Comparison of ENCODE assay signal across 15 mouse cellular contexts in the genomic region with DNA sequence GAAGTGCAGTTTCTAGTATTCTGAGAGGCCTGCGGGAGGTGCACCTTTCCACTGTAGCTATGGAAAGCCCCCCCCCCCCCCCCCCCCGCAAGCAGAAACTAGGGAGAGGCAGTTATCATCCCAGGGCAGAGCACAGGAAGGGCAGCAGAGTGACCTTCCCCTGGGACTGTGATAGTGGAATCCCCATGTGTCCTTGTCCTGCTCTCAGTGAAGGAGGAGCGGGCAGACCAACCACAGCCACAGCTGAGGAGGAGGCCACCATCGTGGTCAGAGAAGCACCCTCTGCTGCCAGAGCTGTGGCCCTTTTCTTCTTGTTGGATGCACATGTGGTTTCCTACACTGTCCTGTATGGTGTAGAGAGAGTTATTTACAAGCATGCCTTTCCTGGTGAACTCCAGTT.
DNase-seq lines count a peak whose midpoint lies in the region; ATAC-seq and TF ChIP-seq lines count a peak whose summit lies in the region.
"Had no signal": no experiment of that assay in that cellular context is flagged by ENCODE, and none has a peak within 500 bp of the region (broad histone marks: within the 10 kb centered on the region; RNA-seq: fewer than 3 reads in every experiment).

No protein-coding gene starts in this region.

- no peaks in the 10 kb centered on the region for H3K36me3 ChIP-seq in heart, embryonic 11.5 days (ENCODE audit: control insufficient read depth, insufficient read depth, low read length)
- peaks cover 10% of the 10 kb centered on the region for H3K36me3 ChIP-seq in heart, adult 2 months (ENCODE audit: control insufficient read depth, insufficient read depth, low read length)
- no peaks in the 10 kb centered on the region for H3K36me3 ChIP-seq in embryonic facial prominence, embryonic 13.5 days
- H3K36me3 ChIP-seq in limb, embryonic 13.5 days: no peaks in the 10 kb centered on the region
- H3K36me3 ChIP-seq: hindbrain, embryonic 12.5 days; intestine, embryonic 15.5 days; lung, embryonic 15.5 days; neural tube, embryonic 13.5 days had no signal

- H3K9ac ChIP-seq in heart, embryonic 11.5 days (ENCODE audit: low read depth, low read length): no peak overlapping the region; the same call in 1 of the 2 replicates
- no peak overlapping the region for H3K9ac ChIP-seq in heart, adult 2 months (ENCODE audit: low read depth, low read length)
- no peak overlapping the region for H3K9ac ChIP-seq in embryonic facial prominence, embryonic 13.5 days
- no peak overlapping the region for H3K9ac ChIP-seq in limb, embryonic 13.5 days
- H3K9ac ChIP-seq: hindbrain, embryonic 12.5 days; intestine, embryonic 15.5 days; lung, embryonic 15.5 days; neural tube, embryonic 13.5 days had no signal

- H3K27me3 ChIP-seq in heart, embryonic 11.5 days (ENCODE audit: control insufficient read depth, insufficient read depth, low read length): no peaks in the 10 kb centered on the region
- no peaks in the 10 kb centered on the region for H3K27me3 ChIP-seq in heart, adult 2 months (ENCODE audit: control insufficient read depth, insufficient read depth, low read length)
- H3K27me3 ChIP-seq in embryonic facial prominence, embryonic 13.5 days: no peaks in the 10 kb centered on the region
- no peaks in the 10 kb centered on the region for H3K27me3 ChIP-seq in limb, embryonic 13.5 days
- H3K27me3 ChIP-seq: hindbrain, embryonic 12.5 days; intestine, embryonic 15.5 days; lung, embryonic 15.5 days; neural tube, embryonic 13.5 days had no signal

- TF ChIP-seq POLR2A in heart, adult 2 months (IDR thresholded peaks at IDR 0.05; ENCODE audit: insufficient read depth, low read depth, low read length): no peak

- H3K9me3 ChIP-seq in heart, embryonic 11.5 days (replicated peaks; ENCODE audit: control insufficient read depth, low read length): no peaks in the 10 kb centered on the region; the same call in 1 of the 2 replicates
- H3K9me3 ChIP-seq in embryonic facial prominence, embryonic 13.5 days: no peaks in the 10 kb centered on the region
- no peaks in the 10 kb centered on the region for H3K9me3 ChIP-seq in limb, embryonic 13.5 days
- H3K9me3 ChIP-seq: hindbrain, embryonic 12.5 days; intestine, embryonic 15.5 days; lung, embryonic 15.5 days; neural tube, embryonic 13.5 days had no signal

- no peak for TF ChIP-seq EP300 in heart, adult 2 months (IDR thresholded peaks at IDR 0.05; ENCODE audit: insufficient read depth, low read depth, low read length)

- peak overlapping the region; percentile 99 for H3K27ac ChIP-seq in heart, embryonic 11.5 days (ENCODE audit: low read depth, low read length)
- no peak overlapping the region for H3K27ac ChIP-seq in heart, adult 2 months
- H3K27ac ChIP-seq in embryonic facial prominence, embryonic 13.5 days: peak overlapping the region; percentile 77; the same call in 1 of the 2 replicates
- H3K27ac ChIP-seq in limb, embryonic 13.5 days: peak overlapping the region; percentile 93; the same call in 1 of the 2 replicates
- H3K27ac ChIP-seq: hindbrain, embryonic 12.5 days had no signal

- no peak for ATAC-seq in heart, embryonic 11.5 days (replicated peaks; ENCODE audit: insufficient number of reproducible peaks, low FRiP score, low TSS enrichment)
- ATAC-seq in embryonic facial prominence, embryonic 13.5 days (ENCODE audit: insufficient number of reproducible peaks, insufficient read depth, low FRiP score, low TSS enrichment, low read depth): no peak
- ATAC-seq in limb, embryonic 13.5 days (ENCODE audit: low FRiP score, low read depth): no peak
- no peak for ATAC-seq in granulocyte monocyte progenitor cell, adult 5-6 weeks (replicated peaks; ENCODE audit: poor library complexity, severe bottlenecking)

- no peak for TF ChIP-seq CTCF in heart, adult 2 months (IDR thresholded peaks at IDR 0.05)

- DNase-seq in heart, adult 2 months: no peak
- DNase-seq in kidney, postnatal 36 days: peak; percentile 21 to 32
- DNase-seq in kidney, adult 11 months: no peak
- no peak for DNase-seq in retina, postnatal 1 day
- DNase-seq: cerebellum, adult 2 months; gastrocnemius, postnatal 10 days; thymus, postnatal 14 days had no signal

- no peak overlapping the region for H3K4me3 ChIP-seq in heart, embryonic 11.5 days (ENCODE audit: low read depth, low read length)
- H3K4me3 ChIP-seq in heart, adult 2 months: no peak overlapping the region
- no peak overlapping the region for H3K4me3 ChIP-seq in embryonic facial prominence, embryonic 13.5 days
- no peak overlapping the region for H3K4me3 ChIP-seq in limb, embryonic 13.5 days
- H3K4me3 ChIP-seq: hindbrain, embryonic 12.5 days; intestine, embryonic 15.5 days; lung, embryonic 15.5 days; neural tube, embryonic 13.5 days had no signal

- H3K79me2 ChIP-seq in heart, adult 2 months (replicated peaks; ENCODE audit: control insufficient read depth, insufficient read depth, low read length): no peaks in the 10 kb centered on the region

- WGBS in heart, embryonic 11.5 days (ENCODE audit: insufficient replicate concordance): 17% methylated on average over 3 of the region's 4 CpGs
- WGBS in heart, adult 2 months: 18% methylated on average over 4 of the region's 4 CpGs
- WGBS in embryonic facial prominence, embryonic 13.5 days: 63% methylated on average over 3 of the region's 4 CpGs
- WGBS in limb, embryonic 13.5 days: 76% methylated on average over 3 of the region's 4 CpGs

- peaks cover 78% of the 10 kb centered on the region for H3K4me1 ChIP-seq in heart, embryonic 11.5 days (ENCODE audit: control insufficient read depth, insufficient read depth, low read length)
- H3K4me1 ChIP-seq in heart, adult 2 months (ENCODE audit: control insufficient read depth, insufficient read depth, low read length): peaks cover 49% of the 10 kb centered on the region
- peaks cover 71% of the 10 kb centered on the region for H3K4me1 ChIP-seq in embryonic facial prominence, embryonic 13.5 days
- H3K4me1 ChIP-seq in limb, embryonic 13.5 days: peaks cover 77% of the 10 kb centered on the region

- intact Hi-C loops in heart, adult 2 months (cut with DNase I): no loop called here

- H3K4me2 ChIP-seq in heart, embryonic 11.5 days: no peak overlapping the region
- H3K4me2 ChIP-seq in embryonic facial prominence, embryonic 13.5 days: no peak overlapping the region
- no peak overlapping the region for H3K4me2 ChIP-seq in limb, embryonic 13.5 days (replicated peaks)
- H3K4me2 ChIP-seq: hindbrain, embryonic 12.5 days; intestine, embryonic 15.5 days; lung, embryonic 15.5 days; neural tube, embryonic 13.5 days had no signal

Comparison
In these comparisons a context has a peak if more than half of its experiments do, and no peak if none do; other contexts are left out.
1. DNase-seq: peak in kidney, postnatal 36 days (2 of 2); none in heart, adult 2 months (0 of 2), kidney, adult 11 months (single experiment) and retina, postnatal 1 day (single experiment).